Mouse (Mus musculus): Measurements from ENCODE around the gene Smco2.

The Smco2 gene

DNA sequence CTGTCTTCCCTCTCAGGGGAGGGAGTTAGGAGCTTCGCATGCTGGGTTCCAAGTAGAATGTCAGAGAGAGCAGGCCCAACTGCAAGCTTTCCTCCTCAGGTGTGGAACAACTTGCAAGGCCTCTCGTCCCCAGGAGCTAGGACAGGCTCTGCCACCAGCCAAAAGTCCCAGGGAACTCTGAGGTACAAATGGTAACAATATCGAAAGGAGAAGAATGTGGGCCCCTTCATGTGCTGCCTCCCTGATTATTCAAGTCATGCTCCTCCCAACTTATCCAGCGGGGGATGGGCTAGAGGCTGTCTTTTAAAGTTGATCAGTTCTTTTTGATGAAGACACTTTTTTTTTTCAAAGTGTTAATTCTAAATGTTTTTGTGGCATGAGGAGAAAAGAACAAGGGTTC lies at the start of gene Smco2:
Smco2 (plus strand) TSS at position 55 of the 400 bp plus-strand sequence.
- DNase-seq: no peak

- no peak for DNase-seq
Observed at GRCm38 (mm10) chr6:146809991-146810390, 39.9 kb upstream of the Smco2 start.

DNA sequence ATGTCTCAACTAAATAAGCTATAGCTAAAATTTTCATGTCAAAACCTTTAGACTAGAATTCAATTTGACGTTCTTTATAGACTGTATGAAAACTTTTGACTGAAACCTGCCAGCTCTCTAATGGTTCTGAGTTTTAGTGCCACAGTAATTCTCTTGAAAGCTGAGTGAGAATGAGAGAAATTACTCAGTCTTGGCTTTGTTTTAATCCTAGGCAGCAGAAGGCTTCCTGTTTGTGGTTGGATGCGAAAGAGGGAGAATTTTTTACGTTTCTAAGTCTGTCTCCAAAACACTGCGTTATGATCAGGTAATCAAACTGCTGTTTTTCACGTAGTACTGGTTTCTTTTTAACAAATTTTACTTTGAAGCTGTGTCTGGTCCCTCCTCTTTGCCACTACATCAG lies 36.9 kb upstream of the Smco2 start:
- DNase-seq: no peak

GRCm38 (mm10) chr6:146820177-146820965 lies 29.5 kb upstream of the Smco2 start:
- DNase-seq: no peak

DNA sequence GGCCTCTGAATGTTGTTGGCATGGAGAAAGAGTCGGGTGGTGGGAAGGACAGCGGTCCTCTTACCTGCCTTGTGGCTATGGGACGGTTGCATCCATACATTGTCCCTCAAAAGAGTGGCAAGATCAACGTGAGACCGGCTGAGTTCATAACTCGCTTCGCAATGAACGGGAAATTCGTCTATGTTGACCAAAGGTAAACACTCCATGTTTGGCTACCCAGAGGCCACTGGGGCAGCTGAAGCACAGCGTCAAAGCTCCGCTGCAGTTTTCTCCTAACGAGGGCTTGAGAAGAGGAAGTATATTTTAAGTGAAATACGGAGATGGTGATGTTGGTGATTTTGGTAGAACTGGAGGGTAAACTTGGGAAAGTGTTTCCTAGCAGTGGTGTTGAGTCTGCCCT lies 27.9 kb upstream of the Smco2 start:
- no peak for DNase-seq

GRCm38 (mm10) chr6:146824727-146825486 lies 25.0 kb upstream of the Smco2 start:
- peak; percentile 18 for DNase-seq

DNA sequence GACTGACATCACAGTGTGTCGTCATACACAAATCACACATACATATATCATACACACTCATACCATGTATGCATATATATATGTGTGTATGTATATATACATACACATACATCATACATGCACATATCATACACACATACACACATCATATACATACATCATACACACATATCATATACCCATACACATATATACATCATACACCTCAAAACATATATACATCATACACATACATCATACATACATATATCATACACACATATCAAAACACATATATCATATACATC lies 24.5 kb upstream of the Smco2 start:
- DNase-seq: no peak

- DNase-seq: no peak
Observed at GRCm38 (mm10) chr6:146831320-146831719, 18.6 kb upstream of the Smco2 start.

DNA sequence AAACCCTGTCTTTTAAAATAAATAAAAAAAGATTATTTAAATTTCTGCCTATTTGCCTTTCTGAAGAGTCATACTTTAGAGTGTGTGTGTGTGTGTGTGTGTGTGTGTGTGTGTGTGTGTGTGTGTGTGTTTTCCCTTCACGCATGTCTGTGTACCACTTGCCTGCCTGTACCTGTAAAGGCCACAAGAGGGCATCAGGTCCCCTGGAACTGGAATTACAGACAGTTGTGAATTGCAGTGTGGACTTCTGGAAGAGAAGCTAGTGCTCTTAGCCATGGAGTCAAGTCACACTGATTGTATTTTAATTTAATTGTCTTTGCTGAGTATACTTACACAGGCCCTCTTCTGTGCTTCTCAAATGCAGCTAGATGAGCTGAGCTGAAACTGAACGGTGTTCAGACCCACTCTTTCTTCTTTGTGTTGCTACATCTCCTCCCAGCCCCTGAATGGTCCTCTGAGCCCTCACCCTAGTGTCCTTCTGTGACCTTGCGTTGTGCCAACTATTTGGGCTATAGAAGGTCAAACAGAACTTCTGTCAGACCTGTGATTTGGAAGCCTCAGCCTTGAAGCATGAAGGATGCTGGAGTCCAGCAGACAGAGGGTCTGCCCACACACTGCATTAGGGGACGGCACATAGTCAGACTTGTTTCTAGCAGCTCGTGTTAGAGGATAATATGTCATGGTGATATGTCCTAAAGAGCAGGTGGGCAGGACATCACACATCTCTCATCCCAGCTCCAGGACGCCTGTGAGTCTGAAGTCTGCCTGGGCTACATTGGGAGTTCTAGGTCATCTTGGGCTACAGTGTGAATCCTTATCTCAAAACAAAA lies 16.2 kb upstream of the Smco2 start:
- DNase-seq: no peak

DNA sequence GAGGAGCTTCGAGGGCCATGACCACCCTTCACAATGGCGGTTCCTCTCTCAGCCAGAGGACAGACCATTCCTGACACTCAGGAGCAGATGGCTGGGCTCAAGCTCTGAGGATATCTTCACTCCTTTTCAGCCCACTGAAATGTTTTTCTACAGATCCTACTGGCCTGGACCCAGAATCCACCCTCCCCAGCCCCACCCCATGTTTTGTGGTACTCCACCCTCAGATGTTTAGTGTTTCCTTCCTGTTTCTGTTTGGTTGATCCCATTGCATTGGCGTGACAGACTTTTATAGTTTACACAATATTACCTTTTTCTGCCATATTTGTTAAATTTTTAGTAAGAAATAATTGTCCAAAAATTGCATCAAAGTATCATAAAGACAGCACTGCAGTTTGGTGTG lies 15.6 kb upstream of the Smco2 start:
- DNase-seq: no peak

GRCm38 (mm10) chr6:146835784-146836183 lies 14.1 kb upstream of the Smco2 start:
- no peak for DNase-seq

- DNase-seq: no peak
Observed at GRCm38 (mm10) chr6:146837316-146837715, 12.6 kb upstream of the Smco2 start.

- DNase-seq: no peak
Observed at GRCm38 (mm10) chr6:146838366-146838765, 11.5 kb upstream of the Smco2 start.

DNA sequence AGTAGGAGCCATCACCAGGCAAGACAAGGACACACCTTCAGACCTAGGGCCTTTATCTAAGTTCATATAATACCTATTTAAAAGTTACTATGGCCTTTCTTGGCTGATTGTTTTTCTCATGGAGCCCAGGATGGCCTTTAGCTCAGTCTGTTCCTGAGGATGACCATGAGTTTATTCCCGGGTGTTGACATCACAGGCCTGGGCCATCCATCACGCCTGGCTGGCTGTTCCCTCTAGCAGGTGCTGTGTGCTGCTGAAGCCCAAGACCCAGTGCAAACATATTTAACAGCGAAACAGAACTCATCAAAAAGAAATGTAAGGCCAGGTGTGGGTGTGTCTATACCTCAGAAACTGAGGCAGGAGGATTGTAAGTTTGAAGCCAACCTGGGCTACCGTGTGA lies 11.0 kb upstream of the Smco2 start:
- no peak for DNase-seq

GRCm38 (mm10) chr6:146844867-146845266 lies 5.0 kb upstream of the Smco2 start:
- no peak for DNase-seq

DNA sequence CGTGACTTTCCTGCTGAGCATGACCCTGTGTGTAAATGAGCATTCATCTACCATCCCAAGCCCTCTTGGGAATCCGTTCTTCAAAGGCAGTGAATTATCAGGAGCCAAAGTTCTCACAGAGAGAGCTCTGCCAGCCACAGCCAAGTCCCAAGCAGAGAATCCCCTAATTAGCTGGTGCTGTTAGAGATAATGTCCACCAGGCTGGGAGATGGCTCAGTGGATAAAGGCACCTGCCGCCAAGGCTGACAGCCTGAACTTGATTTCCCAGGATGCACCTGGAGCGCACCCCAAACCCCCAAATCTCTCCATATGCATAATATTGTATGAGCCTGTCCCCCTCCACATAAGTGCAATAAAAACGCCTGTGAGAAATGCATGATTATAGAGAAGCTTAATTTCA lies 4.6 kb upstream of the Smco2 start:
- DNase-seq: no peak

DNA sequence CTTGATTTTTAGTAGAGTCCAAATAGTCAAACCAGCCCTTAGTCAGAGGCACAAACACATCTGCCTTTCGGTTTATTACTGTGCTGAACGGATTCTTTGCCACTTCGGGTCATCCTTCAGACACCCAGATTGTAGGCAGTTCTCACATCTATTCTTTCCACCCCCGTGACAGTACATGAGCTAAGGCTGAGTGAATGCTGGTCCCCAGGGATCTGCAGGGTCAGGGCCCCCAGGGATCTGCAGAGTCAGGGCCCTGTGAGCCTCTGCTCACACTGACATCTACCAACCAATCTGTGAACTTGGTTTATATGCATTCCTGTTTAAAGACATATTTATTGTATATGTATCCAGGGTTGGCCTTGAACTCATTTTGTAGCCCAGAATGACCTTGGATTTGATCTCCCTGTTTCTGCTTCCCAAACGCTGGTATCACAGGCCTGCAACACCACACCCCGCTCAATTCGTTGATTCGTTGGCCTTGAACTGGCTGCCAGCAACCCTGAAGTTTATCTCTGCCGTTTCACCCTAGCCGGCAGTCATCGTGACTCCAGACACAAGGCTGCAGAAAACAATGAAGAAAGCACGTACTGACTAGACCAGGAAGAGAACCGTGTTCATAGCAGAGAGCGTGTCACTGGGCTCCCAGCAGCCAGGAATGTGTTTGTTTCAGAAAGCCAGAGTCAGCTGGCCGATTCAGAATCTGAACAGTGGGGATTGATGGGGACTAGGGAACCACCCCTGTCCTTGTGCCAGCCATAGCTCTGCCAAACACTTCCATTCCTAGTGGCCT lies 3.7 kb upstream of the Smco2 start:
- DNase-seq: no peak

GRCm38 (mm10) chr6:146847402-146847801 lies 2.5 kb upstream of the Smco2 start:
- no peak for DNase-seq

DNA sequence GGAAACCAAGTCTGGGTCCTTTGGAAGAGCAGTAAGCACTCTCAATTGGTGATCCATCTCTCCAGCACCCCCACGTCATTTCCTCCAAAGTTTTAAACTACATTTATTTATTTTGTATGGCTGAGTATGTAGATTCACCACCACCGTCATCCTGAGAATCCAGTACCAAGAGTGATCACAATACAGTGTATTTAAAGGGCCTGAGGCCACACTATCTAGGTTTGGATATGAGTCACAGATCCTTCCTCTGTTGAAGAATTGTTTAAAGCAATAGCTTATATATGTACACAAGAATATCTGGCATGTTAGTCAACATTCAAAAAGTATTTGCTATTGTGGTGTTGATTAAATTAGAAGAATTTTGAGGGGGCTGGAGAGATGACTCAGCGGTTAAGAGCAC lies 1.6 kb upstream of the Smco2 start:
- DNase-seq: no peak

DNA sequence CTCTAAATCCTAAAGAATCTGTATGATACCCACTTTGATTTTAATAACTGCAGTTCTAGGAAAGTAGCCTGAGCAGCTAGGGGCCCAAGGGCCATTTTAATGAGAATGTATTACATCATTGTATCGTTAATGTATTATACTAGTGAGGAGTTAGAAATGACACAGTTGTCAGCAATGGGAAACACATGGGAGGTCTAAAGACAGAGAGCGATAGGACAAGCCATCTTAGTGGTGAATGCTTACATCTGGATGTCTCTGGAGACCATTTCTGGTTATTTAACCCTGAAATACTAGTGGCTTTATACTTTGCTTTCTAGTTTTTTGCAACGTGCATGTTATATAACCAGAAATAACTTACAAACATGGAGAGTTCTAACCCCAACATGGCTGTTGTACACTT lies 2.0 kb downstream of the Smco2 start:
- DNase-seq: no peak

DNA sequence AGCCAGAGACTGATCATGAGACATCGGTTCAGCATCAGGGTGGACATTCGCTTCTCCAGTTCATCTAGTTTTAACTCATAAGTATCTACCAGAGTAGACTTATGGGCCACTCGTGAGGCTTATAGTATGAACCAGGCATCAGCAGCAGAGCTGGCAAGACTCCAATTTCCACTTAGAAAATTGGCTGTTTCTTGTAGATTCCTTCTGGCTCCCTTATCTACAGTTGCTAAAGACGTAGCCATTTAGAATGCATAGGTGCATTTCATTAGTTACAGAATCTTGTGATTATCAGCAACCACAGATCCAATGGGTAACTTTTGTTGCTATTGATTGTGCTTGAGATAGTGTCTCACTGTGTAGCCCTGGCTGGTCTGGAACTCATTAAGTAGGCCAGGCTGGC lies 2.8 kb downstream of the Smco2 start:
- DNase-seq: no peak

DNA sequence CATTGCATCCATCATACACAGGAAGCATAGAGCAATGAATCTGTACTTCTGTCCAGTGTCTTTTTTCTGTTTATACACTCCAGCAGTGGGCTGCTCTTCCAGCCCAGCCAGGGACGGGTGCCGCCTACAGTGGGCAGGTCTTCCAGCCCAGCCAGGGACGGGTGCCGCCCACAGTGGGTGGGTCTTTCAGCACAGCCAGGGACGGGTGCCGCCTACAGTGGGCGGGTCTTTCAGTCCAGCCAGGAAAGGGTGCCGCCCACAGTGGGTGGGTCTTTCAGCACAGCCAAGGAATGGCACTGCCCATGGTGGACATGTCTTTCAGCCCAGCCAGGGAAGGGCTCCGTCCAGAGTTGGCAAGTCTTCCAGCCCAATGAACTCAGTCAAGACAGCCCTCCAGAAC lies 5.3 kb downstream of the Smco2 start:
- no peak for DNase-seq

DNA sequence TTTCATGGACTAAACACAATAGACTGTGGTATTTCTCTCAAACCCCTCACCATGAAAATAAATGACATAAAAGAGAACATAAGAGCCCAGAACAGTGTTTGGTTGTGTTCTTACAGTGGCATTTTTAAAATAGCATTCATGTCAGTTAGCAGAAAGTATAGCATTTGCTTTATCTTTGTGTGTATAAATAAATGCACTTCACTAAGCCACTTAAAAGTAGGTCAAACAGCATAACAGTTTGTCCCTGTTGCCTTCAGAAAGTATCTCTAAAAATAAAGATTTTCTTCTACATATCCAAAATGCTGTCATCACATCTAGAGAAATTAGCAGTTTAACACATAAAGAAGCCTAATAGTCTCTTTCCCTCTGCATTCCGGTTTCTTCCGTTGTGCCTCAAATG lies 7.5 kb downstream of the Smco2 start:
- DNase-seq: no peak

Data from cerebellum, adult 11 months (tissue).